Mouse (Mus musculus) mature B cell (primary cell): Measurements from ENCODE around the gene Enkur.
"Not testable (repeated sequence)": the region's sequence is repeated elsewhere in the genome, so short reads cannot be mapped to it uniquely, and the experiment has no call there.

Experiments used
- in situ Hi-C: fragments of 300-500 bp; cut with MboI; formaldehyde crosslinking; loops from 2 replicates; pipeline ENCODE4 v1.14.3; 2019

The Enkur gene

GRCm38 (mm10) chr2:21204912-21205830 is at the start of gene Enkur, which contains the start of gene Thnsl1:
TSS of gene Enkur (minus strand) at chr2:21205365.
TSS of gene Thnsl1 (plus strand) at chr2:21205724.
- in situ Hi-C loops, result no loop called here

DNA sequence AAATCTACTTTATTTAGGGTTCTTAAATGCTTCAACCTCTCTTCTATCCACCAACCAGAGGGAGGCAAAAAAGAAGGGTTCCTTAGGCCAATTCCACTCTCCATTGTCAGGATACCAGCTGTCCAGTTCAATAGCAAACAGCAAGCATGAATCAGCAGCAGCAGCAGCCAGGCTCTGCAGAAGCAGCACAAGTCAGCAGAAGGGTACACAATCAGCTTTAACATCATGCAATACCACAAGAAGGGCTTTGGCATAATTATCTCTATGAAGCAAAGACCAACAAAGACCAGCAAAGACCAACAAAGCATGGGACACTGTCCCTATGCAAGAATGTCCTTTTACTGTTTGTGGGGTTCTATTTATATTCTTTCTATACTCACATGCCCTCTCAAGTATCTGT is 49.1 kb upstream of the Enkur start:
- in situ Hi-C loops, result no loop called here

DNA sequence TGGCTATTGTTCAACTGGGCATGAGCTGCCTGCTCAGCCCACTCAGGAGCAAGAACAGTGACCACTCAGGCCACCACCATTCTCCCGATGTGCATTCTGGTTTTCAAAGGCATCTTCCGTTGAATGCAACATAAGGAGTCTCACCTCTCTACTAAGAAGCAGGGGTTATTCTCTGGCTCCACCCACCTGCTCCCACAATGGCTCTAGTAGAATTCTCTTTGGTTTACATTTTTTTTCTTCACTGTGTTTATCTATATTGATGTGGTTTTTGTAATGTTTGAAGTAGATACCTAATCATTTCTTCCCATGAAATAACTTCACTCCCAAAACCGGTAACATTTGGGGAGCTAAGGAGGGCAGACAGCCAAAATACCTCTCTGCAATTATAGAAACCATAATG is 48.5 kb upstream of the Enkur start:
- in situ Hi-C loops, result no loop called here

- in situ Hi-C loops, result no loop called here
These were observed 40.4 kb upstream of the Enkur start for GRCm38 (mm10) chr2:21245477-21246102.

DNA sequence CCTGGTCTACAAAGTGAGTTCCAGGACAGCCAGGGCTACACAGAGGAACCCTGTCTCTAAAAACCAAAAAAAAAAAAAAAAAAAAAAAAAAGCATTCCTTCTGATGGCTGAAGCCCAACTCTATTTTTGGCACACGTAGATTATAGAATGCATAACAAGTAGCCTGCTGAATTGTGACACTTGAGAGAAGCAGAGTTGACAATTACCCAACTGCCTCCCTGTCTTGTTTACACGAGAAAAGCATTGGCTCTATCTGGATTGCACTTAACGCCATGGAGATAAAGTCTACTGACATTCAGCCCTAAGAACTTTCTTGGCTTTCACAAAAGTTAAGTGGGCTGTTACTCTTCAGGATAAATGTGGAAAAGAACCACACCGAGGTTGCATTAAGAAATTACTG is 39.8 kb upstream of the Enkur start:
- in situ Hi-C loops, result no loop called here

DNA sequence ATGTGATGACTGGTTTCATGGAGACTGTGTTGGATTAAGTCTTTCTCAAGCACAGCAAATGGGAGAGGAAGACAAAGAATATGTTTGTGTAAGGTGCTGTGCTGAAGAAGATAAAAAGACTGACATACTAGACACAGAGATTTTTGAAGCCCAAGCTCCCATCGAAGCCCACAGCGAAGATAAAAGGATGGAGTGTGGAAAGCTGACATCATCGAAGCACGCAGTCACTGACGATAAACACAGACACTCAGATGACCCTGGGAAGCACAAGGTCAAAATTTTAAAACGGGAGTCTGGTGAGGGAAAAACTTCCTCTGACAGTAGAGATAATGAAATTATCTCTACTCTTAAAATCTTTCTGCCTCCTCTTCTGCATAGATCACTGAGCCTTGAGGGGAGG is 38.9 kb upstream of the Enkur start:
- in situ Hi-C loops, result not testable (repeated sequence)

- in situ Hi-C loops, result no loop called here
These were observed 31.7 kb upstream of the Enkur start for GRCm38 (mm10) chr2:21236846-21237245.

DNA sequence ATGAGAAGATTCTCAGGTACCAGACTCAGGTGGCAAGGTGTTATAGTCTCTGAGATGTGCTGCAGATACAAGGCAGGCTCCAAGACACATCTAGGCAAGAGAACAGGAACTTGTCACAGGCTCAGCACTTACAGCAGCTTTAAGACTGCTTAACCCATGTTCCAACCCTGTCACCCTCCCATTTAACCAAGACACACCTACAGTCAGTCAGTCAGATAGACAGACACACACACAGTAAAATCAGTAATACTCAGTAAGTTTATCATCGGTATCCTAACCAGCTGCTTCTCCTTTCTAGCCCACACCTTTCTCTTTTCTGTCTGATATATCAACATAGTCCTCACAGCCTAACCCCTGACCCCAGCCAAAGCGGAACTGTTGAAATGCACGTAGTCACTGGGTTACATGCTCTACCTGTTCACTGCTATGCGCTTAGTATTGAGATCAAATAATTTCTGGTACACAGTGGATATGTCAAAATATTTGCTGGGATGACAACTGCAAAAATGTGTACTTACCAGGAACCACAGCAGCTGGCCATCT is 30.8 kb upstream of the Enkur start:
- in situ Hi-C loops, result no loop called here

DNA sequence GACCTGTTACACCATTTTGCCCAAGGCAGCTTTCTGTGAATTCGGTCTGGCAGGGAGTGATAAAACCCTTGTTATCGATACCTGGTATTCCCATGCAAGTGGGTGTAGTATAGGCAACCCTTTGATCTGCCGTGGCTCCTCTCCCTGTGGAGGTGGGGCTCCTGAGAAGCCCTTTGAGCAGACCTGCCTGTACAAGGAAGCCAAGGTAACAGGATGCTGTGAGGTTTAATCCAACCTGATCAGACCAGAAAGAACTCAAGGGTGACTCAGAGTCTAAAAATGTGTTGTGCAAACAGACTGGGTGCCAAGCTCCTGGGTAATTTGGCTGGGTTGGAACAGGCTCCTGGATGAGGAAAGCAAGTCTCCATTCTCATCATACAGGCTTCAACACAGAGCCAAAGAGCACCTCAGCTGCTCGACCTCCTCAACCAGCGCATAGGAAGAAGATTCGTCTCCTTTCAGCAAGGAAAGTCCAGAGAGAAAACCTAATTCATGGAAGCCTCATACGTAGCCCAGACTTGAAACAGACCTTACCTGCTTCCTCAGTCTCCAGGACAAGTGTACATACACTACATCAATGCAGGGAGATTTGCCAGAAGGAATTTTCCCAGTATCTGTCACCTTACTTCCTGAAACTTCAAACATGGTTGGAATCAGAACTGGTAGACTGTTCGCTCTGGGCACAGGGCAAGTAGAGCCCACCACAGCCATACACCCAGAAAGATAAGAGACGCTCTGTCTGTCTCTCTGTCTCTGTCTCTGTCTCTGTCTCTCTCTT is 29.9 kb upstream of the Enkur start:
- in situ Hi-C loops, result no loop called here

DNA sequence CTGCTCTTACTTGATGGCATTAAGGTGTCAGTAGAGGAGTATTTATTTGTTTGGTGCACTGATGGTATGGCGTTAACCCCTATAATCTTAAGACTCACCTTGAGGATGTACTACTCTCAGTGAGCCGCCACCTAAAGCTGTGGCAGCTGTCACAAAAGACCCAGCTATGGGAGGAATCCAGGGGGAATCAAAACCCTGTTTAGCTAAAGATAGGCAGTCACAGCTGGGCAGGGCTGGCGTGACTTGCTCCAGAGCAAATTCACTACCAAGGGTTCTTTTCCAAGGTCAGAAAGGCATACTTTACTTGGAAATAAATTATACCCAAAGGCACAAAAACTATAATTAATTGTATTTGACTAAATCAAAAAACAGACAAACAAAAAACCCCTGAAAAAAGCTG is 26.0 kb upstream of the Enkur start:
- in situ Hi-C loops, result no loop called here

- in situ Hi-C loops, result no loop called here
These were observed 25.1 kb upstream of the Enkur start for GRCm38 (mm10) chr2:21230276-21230675.

DNA sequence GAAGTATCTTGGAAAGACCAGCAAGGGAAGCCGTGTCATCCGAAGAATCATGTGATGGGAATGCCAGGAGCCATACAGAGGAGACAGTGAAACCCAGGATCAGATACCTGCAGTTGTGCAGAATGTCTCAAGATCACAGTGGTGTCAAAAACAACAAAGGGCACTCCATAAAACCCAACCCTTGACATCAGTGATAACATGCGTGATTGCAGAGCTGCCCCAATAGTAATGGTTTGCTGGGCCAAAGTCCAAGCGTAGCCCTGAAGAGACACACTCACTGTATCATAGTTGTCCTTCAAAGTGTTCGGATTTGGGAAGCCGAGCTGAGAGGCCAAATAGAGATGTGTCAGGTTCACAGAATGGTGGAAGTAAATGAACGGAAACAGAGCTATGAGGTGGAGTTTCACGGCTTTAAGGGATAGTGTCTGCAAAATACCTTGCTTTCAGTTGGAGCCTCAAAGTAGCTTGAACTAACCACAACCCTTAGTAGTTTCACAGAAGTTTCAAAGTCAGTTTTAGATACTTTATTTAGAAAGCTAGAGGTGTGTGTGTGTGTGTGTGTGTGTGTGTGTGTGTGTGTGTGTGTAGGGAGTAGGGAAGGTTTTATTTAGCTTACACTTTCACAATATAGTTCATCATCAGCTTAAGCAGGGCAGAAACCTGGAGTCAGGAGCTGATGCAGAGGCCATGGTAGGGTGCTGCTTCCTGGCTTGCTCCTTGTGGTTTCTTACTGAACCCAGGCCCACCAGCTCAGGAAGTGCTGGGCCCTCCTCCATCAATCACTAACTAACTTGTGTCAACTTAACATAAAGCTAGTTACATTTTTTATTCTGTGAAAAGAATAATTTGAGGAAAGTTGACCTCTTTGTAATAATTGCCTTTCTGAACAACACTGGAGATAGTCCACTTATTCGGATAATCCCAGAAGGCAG is 17.6 kb upstream of the Enkur start:
- in situ Hi-C loops, result no loop called here

- in situ Hi-C loops, result no loop called here
These were observed 10.1 kb upstream of the Enkur start for GRCm38 (mm10) chr2:21215284-21215683.

- in situ Hi-C loops, result no loop called here
These were observed 9.2 kb upstream of the Enkur start for GRCm38 (mm10) chr2:21214322-21214721.

DNA sequence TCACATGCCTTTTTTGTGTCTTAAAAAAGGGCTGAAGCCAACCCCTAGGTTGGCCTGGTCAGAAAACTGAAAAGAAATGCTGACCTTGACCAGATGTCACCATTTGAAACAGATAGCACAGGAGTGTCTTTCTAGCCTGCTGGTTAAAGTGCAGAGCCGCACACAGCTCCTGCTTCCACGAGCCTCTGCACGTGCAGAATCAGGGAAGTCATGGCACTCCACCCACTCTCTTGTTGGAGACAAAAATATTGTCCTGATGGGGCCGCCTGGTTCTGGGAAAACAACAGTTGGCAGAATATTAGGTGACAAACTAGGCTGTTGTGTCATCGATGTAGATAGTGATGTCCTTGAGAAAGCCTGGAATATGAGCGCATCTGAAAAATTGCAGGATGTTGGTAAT is 6.2 kb upstream of the Enkur start:
- in situ Hi-C loops, result no loop called here

DNA sequence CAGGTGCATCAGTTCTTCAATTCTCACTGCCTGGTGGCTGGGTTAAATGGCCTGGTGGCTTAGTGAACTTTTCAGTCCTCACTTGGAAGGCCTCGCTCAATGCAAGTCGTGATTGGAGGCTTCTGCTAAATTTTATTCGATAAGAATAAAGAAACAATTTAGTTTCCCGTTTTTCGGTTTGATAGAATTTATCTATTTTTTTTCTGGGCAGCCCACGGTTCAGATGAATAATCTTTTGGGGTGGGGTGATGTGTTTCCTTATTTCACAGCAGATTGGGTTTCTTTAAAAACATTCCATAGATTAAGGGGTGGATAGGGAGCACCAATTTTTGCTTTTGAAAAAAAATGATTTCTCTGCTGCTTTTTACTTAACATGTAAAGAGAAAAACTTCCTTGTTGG is 1.1 kb upstream of the Enkur start:
- in situ Hi-C loops, result no loop called here

GRCm38 (mm10) chr2:21205831-21206159 is 630 bp upstream of the Enkur start:
- in situ Hi-C loops, result no loop called here

- in situ Hi-C loops, result no loop called here
These were observed 2.4 kb downstream of the Enkur start for GRCm38 (mm10) chr2:21202754-21203153.

DNA sequence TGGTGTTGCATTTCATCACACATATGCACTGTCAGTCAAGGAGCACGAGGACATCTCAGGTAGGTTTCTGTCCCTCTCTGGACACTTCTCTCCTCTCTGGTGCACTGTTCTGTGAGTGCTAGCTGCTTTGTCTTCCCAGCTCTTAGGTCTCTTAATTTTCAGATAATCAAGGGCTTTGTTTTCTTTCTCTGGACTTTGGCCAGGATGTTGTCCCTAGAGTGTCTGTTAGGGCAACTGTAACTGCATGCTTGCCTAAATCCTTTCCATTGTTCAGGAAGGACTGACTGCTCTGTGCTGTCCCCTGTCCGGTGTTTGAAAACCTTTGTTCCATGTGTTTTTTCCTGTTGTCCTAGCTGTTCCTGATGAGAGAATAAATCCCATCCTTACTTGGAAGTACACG is 6.1 kb downstream of the Enkur start:
- in situ Hi-C loops, result no loop called here

GRCm38 (mm10) chr2:21195233-21195632 is 9.9 kb downstream of the Enkur start:
- in situ Hi-C loops, result no loop called here

DNA sequence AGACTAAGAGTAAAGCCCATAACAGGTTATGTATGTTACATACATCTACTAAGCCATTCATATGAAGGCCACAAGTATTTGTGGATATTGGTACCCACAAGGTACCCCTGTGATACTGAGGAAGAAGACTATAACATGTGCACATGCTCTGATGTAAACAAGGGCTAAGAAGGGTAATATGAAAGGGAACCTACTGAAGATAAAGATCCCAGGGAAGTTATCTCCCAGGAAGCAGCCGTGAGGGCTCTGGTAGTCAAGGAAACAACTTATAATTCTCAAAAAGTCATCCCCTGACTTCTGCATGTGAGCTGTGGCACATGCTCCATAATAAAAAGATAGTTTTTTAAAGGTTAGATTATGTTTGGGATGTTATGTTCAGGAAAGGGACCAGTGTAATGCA is 13.9 kb downstream of the Enkur start:
- in situ Hi-C loops, result no loop called here
